Mouse (Mus musculus) small intestine, adult 2 months (tissue): ENCODE results near the gene Cacng7. TPM values are rescaled to one million over a fixed set of nuclear protein-coding genes. Genes with fewer than 3 reads are reported as not detected.

Experiments
- H3K27ac ChIP-seq: fragments of 200-500 bp; 2 replicates; pipeline ENCODE4 v1.5.1; 2012; ENCODE audit warnings: low read depth, low read length, control low read depth, inconsistent platforms; ENCODE audit not compliant: insufficient read depth
- H3K27me3 ChIP-seq: fragments of 200-500 bp; 2 replicates; pipeline ENCODE4 v1.6.1; 2012; ENCODE audit warnings: mild to moderate bottlenecking, moderate library complexity, low read length, inconsistent platforms; ENCODE audit not compliant: control insufficient read depth, insufficient read depth
- H3K36me3 ChIP-seq: fragments of 200-500 bp; 2 replicates; pipeline ENCODE4 v1.6.1; 2012; ENCODE audit warnings: mild to moderate bottlenecking, low read length, control low read depth, inconsistent platforms; ENCODE audit not compliant: control insufficient read depth, insufficient read depth
- H3K4me1 ChIP-seq: fragments of 200-500 bp; 2 replicates; pipeline ENCODE4 v1.6.1; 2012; ENCODE audit warnings: low read length, inconsistent platforms, mixed read lengths; ENCODE audit not compliant: control insufficient read depth, insufficient read depth, insufficient read length
- H3K4me3 ChIP-seq: fragments of 200-500 bp; 2 replicates; pipeline ENCODE4 v1.5.1; 2012; ENCODE audit warnings: low read depth, mild to moderate bottlenecking, control low read depth, inconsistent platforms, low read length, moderate library complexity
- CTCF ChIP-seq: fragments of 200-500 bp; IDR thresholded peaks from 2 replicates; pipeline ENCODE4 v1.5.1; 2012; ENCODE audit warnings: low read depth, mild to moderate bottlenecking, control low read depth, inconsistent platforms, low read length, moderate library complexity, mixed read lengths; ENCODE audit not compliant: insufficient replicate concordance, insufficient read length; ENCODE audit errors: extremely low read depth
- POLR2A ChIP-seq: fragments of 200-500 bp; IDR thresholded peaks from 2 replicates; pipeline ENCODE4 v1.6.1; 2012; ENCODE audit warnings: low read depth, mild to moderate bottlenecking, control low read depth, inconsistent platforms, low read length, moderate library complexity
- WGBS: fragments of 180-500 bp; shearing (Covaris S2); methylation state at CpG from one replicate; pipeline ENCODE4 v1.1.7; 2018; 5-methylcytosine and 5-hydroxymethylcytosine counted together
- polyA plus RNA-seq: library from polyadenylated mRNA; depleted of rRNA; stranded (reverse); fragments of >200 nt; gene quantifications from 2 replicates; pipeline ENCODE4 v1.2.3, GENCODE M21; 2012; rRNA removed

Cacng7 gene
- 7.5 and 8.8 TPM in 2 replicates for polyA plus RNA-seq

- H3K4me3 ChIP-seq, result peak within 1 kb of the TSS; percentile 54
- no peak within 1 kb of the TSS for H3K27ac ChIP-seq
- TF ChIP-seq CTCF (no peak), POLR2A (no peak)
- H3K4me1 ChIP-seq, result no peaks in the 10 kb centered on the region
- peaks cover 28% of the 10 kb centered on the region for H3K27me3 ChIP-seq
- WGBS, result 6% methylated on average over 60 of the region's 65 CpGs
- H3K36me3 ChIP-seq, result no peaks in the 10 kb centered on the region
These were observed at the start of gene Cacng7 for GRCm38 (mm10) chr7:3332619-3333521. Gene Cacng7 (plus strand): TSS chr7:3332955.

DNA sequence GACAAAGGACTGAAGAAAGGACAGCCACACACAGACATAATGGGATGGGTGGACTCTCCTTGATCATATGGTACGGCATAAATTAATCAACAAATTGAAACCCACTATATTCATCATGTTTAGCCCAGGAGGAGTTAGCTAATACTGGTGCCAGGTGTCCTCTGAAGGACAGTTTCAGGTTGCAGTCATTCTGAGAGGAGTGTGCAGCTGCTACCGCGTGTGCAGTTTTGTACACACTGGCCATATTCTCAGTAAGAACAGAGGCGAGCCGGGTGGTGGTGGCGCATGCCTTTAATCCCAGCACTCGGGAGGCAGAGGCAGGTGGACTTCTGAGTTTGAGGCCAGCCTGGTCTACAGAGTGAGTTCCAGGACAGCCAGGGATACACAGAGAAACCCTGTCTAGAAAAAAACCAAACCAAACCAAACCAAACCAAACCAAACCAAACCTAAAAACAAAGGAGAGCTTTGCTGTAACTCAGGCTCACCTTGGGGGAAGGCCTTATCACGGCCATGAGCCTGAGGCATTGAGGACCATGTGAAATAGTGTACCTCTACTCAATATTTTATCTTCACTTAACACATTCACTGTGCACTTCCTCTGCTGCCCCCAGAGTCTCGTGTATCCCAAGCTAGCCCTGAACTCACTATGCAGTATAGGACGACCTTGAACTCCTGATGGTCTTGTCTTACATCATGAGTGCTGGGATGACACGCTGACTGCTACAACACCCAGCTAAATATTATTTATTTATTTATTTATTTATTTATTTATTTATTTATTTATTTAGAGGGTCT, 49.5 kb upstream of the Cacng7 start:
- Histone ChIP-seq H3K27me3 (no peaks in the 10 kb centered on the region), H3K36me3 (no peaks in the 10 kb centered on the region), H3K4me3 (no peak overlapping the region), H3K27ac (no peak overlapping the region), H3K4me1 (peaks cover 5% of the 10 kb centered on the region; the same call in 1 of the 2 replicates)
- TF ChIP-seq CTCF, result no peak
- no peak for TF ChIP-seq POLR2A
- 84% methylated on average over 11 of the region's 11 CpGs for WGBS

DNA sequence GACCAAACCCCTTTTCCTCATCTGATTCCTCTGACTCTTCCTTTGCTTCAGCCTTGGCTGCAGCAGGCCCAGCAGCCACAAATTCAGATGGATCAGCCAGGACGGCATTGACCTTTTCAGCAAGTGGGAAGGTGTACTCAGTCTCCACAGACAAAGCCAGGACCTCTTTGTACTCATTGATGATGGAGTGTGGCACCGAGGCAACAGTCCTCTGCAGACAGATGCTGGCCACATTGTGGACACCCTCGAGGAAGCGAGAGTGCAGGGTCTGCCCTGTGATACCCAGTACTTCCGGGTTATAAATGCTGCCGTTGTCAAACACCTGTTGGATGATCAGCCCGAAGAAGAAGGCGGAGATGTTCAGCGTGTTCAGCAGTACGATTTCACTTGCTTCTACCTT, 48.2 kb upstream of the Cacng7 start:
- Histone ChIP-seq H3K4me1 (peaks cover 7% of the 10 kb centered on the region; the same call in 1 of the 2 replicates), H3K27ac (no peak overlapping the region), H3K27me3 (no peaks in the 10 kb centered on the region), H3K4me3 (no peak overlapping the region), H3K36me3 (no peaks in the 10 kb centered on the region)
- no peak for TF ChIP-seq POLR2A
- no peak for TF ChIP-seq CTCF
- 46% methylated on average over 10 of the region's 10 CpGs for WGBS

DNA sequence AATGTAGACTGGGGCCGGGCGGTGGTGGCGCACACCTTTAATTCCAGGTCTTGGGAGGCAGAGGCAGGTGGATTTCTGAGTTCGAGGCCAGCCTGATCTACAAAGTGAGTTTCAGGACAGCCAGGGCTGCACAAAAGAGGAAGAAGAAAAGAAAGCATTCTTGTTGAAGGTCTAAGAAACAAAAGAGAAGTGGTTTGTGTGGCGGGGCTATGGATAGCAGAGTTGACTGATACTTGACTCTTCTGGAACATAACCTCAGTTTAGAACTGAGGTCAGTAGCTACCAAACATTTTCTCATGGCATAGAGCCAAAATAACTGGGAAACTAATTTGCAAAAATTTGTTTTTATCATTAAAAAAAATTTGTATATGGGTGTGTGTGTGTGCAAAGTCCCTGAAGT, 46.7 kb upstream of the Cacng7 start:
- no peak overlapping the region for H3K4me3 ChIP-seq
- H3K4me1 ChIP-seq, result peaks cover 16% of the 10 kb centered on the region
- H3K27me3 ChIP-seq, result no peaks in the 10 kb centered on the region
- TF ChIP-seq POLR2A, result no peak
- TF ChIP-seq CTCF, result no peak
- 96% methylated on average over 5 of the region's 5 CpGs for WGBS
- H3K36me3 ChIP-seq, result no peaks in the 10 kb centered on the region
- no peak overlapping the region for H3K27ac ChIP-seq

- TF ChIP-seq POLR2A (no peak), CTCF (no peak)
- Histone ChIP-seq H3K4me1 (peaks cover 20% of the 10 kb centered on the region), H3K27me3 (no peaks in the 10 kb centered on the region), H3K27ac (peak overlapping the region; percentile 39; the same call in 1 of the 2 replicates), H3K4me3 (no peak overlapping the region), H3K36me3 (no peaks in the 10 kb centered on the region)
- 32% methylated on average over 7 of the region's 7 CpGs for WGBS
These were observed 45.6 kb upstream of the Cacng7 start for GRCm38 (mm10) chr7:3287186-3287585.

- TF ChIP-seq CTCF (no peak), POLR2A (no peak)
- 4% methylated on average over 30 of the region's 30 CpGs for WGBS
- Histone ChIP-seq H3K4me3 (peak within 1 kb of the TSS; percentile 58), H3K27ac (peak within 1 kb of the TSS; percentile 67), H3K4me1 (peaks cover 23% of the 10 kb centered on the region), H3K27me3 (no peaks in the 10 kb centered on the region), H3K36me3 (no peaks in the 10 kb centered on the region)
These were observed 43.5 kb upstream of the Cacng7 start, which contains the start of the genes Myadm and Prkcg for GRCm38 (mm10) chr7:3288976-3289970. Gene Myadm (plus strand): TSS chr7:3289080. Gene Prkcg (plus strand): TSS chr7:3289179.
